Mouse (Mus musculus): Measurements from ENCODE around the gene Slc7a1. TPM values are rescaled to one million over a fixed set of nuclear protein-coding genes. Genes with fewer than 3 reads are reported as not detected.

Slc7a1 gene
- polyA plus RNA-seq, 1 experiment from 2014 or later: 28.8 TPM

DNA sequence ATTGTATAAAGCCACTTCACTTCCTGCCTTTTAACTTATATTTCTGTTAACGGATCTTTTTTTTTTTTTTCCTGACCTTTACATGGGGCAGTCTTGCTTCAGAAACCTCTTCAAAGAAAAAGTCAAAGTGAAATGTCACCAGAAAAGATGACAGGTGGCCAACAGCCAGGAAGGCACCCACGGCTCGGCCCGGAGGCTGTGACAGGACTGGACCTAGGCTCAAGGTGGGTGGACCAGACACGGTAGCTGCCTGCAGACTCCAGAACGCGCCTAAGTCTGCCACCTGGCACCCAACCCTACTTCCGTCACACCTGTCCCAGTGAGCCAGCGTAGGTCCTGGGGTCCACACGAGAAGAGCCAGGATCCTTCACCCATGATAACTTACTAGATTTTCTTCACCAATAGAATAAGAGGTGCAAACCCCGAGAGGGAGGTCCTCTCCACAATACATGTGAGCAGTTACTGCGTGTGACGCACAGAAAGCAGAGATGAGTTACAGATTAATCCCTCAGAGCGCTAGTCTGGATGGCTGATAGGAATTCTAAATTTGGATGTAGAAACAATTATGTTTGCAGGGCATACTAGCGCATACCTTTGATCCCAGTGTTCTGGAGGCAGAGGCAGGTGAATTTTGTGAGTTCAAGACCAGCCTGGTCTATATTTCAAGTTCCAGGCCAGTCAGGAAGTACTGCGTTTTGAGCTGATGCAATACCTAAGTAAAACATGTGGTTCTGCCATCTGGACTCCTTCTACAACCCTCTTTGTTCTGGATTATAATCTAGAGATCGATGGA is 22.1 kb downstream of the Slc7a1 start:
- no peak overlapping the region for H3K27ac ChIP-seq
- no peaks in the 10 kb centered on the region for H3K27me3 ChIP-seq (replicated peaks)
- H3K4me1 ChIP-seq: peaks cover 17% of the 10 kb centered on the region
- peaks cover 64% of the 10 kb centered on the region for H3K36me3 ChIP-seq
- no peak overlapping the region for H3K9ac ChIP-seq
- no peak overlapping the region for H3K4me3 ChIP-seq
- H3K4me2 ChIP-seq: no peak overlapping the region
- WGBS (ENCODE audit: insufficient replicate concordance): 86% methylated on average over 17 of the region's 17 CpGs
- no peak for ATAC-seq
- H3K9me3 ChIP-seq (replicated peaks): peaks cover 7% of the 10 kb centered on the region; the same call in 1 of the 2 replicates

DNA sequence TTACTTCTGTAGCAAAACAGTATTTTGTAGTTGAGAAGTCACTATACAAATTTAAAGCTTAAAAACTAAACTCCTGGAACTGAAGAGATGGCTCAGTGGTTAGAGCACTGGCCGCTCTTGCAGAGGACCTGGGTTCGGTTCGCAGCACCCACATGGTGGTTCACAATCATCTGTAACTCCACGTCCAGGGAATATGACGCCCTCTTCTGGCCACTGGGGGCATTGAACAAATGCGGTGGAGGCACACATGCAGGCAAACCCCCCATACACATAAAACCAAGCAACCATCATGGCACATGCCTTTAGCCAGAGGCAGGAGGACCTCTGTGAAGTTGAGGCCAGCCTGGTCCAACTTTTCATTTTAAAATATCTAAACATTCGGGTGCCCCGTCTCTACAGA is 23.3 kb downstream of the Slc7a1 start:
- H3K27me3 ChIP-seq (replicated peaks): no peaks in the 10 kb centered on the region
- H3K27ac ChIP-seq: no peak overlapping the region
- peaks cover 59% of the 10 kb centered on the region for H3K36me3 ChIP-seq
- H3K9me3 ChIP-seq (replicated peaks): peaks cover 7% of the 10 kb centered on the region; the same call in 1 of the 2 replicates
- 82% methylated on average over 8 of the region's 8 CpGs for WGBS (ENCODE audit: insufficient replicate concordance)
- no peak overlapping the region for H3K4me3 ChIP-seq
- no peak overlapping the region for H3K9ac ChIP-seq
- ATAC-seq: no peak
- H3K4me2 ChIP-seq: no peak overlapping the region
- peaks cover 17% of the 10 kb centered on the region for H3K4me1 ChIP-seq

DNA sequence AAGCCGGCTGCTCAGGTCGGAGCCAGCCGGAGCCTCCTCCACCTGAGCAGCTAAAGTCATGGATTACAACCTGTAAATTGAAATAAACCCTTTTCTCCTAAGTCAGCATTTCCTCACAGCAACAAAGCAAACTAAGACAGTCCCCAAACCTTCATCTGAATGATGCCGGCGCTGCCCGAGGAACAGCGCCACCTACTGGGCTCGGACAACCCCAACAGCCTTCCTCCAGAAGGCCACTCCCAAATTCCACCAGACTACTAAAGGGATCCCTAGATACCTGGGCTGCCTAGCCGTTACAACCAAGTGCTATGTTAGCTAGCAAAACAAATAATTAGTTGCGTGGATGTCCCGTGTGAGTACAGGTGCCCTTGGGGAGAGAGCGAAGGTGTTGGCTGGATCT is 24.2 kb downstream of the Slc7a1 start:
- H3K4me3 ChIP-seq: no peak overlapping the region
- 81% methylated on average over 12 of the region's 12 CpGs for WGBS (ENCODE audit: insufficient replicate concordance)
- peaks cover 7% of the 10 kb centered on the region; the same call in 1 of the 2 replicates for H3K9me3 ChIP-seq (replicated peaks)
- H3K9ac ChIP-seq: no peak overlapping the region
- H3K27ac ChIP-seq: no peak overlapping the region
- no peaks in the 10 kb centered on the region for H3K27me3 ChIP-seq (replicated peaks)
- H3K36me3 ChIP-seq: peaks cover 57% of the 10 kb centered on the region
- peaks cover 17% of the 10 kb centered on the region for H3K4me1 ChIP-seq
- no peak for ATAC-seq
- H3K4me2 ChIP-seq: no peak overlapping the region

DNA sequence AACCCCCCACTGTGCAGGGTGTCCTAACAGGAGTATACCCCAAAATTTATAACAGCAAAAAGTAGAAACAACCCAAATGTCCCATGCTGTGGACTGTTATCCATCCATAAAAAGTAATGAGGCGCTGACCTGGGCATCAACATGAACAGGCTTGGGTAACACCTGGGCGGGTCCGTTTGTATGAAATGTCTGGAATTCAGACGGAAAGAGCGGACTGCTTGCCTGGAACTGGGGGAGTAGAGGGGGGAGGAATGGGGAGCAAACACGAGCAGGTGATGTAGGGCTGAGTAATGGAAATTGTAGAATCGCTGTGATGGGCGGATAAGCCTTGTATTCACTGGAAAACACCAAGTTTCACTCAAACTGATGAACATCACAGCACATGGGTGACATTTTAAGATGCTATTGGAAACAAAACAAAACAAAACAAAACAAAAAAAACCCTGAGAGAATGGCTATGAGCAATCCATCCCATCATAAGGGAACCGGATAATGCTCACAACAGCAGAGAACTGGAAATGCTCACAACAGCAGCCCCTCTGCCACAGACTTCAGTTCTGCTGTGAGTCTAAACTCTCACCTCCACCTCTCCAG is 26.5 kb downstream of the Slc7a1 start:
- peaks cover 71% of the 10 kb centered on the region for H3K36me3 ChIP-seq
- H3K9me3 ChIP-seq (replicated peaks): peaks cover 12% of the 10 kb centered on the region
- H3K9ac ChIP-seq: no peak overlapping the region
- no peak overlapping the region for H3K27ac ChIP-seq
- no peak overlapping the region for H3K4me3 ChIP-seq
- WGBS (ENCODE audit: insufficient replicate concordance): 87% methylated on average over 9 of the region's 9 CpGs
- H3K27me3 ChIP-seq (replicated peaks): no peaks in the 10 kb centered on the region
- H3K4me1 ChIP-seq: peaks cover 2% of the 10 kb centered on the region
- no peak for ATAC-seq
- H3K4me2 ChIP-seq: no peak overlapping the region

DNA sequence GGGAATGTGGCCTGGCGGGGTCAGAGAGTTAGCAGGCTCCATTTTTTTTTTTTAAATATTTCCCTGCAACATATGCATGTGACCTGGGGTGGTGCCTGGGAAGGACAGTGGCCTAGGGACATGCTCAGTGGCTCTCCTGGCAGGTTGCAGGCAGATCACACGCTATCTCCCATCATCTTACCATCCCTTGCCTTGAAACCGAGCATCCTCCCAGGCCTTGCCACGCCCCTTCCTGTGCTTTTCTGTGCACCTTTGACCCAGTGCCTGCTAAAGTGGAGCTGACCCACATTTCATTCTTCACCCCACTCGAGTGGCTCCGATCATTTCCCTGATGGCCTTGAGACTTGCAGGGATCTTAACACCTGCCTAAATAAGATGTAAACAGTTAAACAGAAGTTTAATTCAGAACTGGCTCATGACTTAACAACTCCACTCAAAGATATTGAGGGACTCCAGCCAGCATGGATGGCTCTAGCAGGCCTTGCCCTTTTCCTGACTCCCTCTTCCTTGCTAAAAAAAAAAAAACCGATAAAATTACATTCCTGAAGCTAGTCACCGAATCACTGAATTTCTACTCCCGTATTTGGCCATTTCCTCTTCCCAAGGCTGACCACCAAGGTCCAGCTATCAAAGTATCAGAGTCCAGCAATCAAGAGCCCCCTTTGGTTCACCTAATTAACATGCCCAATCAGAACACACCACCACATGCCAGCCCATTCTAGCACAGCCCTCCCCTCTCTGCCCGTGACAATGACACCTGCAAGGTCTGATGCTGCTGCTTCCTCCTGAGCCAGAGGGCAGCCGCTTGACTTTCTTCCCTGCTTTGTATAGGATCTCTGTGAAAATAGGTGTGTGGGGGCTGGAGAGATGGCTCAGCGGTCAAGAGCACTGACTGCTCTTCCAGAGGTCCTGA is 27.4 kb downstream of the Slc7a1 start:
- no peak overlapping the region for H3K4me2 ChIP-seq
- WGBS (ENCODE audit: insufficient replicate concordance): 78% methylated on average over 12 of the region's 12 CpGs
- peaks cover 63% of the 10 kb centered on the region for H3K36me3 ChIP-seq
- H3K4me3 ChIP-seq: no peak overlapping the region
- no peaks in the 10 kb centered on the region for H3K4me1 ChIP-seq
- H3K9ac ChIP-seq: no peak overlapping the region
- H3K9me3 ChIP-seq (replicated peaks): peaks cover 12% of the 10 kb centered on the region
- no peak for ATAC-seq
- H3K27ac ChIP-seq: no peak overlapping the region
- H3K27me3 ChIP-seq (replicated peaks): no peaks in the 10 kb centered on the region

DNA sequence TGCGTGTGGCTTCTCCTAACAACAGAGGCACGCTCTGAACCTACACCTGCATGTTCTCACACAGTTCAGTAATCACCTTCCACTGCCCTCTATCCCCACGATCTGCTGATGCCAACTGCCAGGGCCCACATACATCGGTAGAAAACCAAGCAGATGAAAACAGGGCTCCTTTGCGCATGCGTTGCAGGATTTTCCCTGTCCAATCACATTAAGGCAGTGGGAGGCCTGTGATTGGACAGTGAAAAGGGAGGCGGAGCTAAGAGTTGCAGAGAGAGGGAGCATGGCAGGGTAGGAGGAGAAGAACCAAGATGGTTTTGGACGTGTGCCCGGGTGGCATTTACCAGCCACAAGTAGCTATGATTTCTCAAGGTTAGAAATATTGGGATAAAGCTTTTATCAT is 28.3 kb downstream of the Slc7a1 start:
- WGBS (ENCODE audit: insufficient replicate concordance): 88% methylated on average over 9 of the region's 9 CpGs
- Histone ChIP-seq H3K4me1 (no peaks in the 10 kb centered on the region), H3K9me3 (replicated peaks) (peaks cover 8% of the 10 kb centered on the region), H3K27ac (no peak overlapping the region), H3K27me3 (replicated peaks) (no peaks in the 10 kb centered on the region), H3K9ac (no peak overlapping the region), H3K4me3 (no peak overlapping the region), H3K36me3 (peaks cover 57% of the 10 kb centered on the region), H3K4me2 (no peak overlapping the region)
- no peak for ATAC-seq

- WGBS (ENCODE audit: insufficient replicate concordance): 96% methylated on average over 1 of the region's 1 CpGs
Measured at GRCm38 (mm10) chr5:148370624-148371023, 29.1 kb downstream of the Slc7a1 start.

DNA sequence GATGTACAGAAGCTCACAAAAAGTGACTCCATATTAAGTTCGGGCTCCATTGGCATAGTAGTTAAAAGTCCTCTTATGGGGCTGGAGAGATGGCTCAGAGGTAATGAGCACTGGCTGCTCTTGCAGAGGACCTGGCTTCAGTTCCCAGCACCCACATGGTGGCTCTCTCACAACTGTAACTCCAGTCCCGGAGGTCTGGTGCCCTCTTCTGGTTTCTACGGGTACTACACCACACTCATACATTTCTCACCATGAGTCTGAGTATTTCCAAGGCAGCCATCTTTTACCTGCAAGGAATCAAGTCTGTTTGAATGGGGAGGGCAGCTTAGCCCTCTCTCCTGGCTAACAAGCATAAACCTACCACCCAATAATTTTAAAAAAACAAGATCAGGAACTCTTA is 30.5 kb downstream of the Slc7a1 start:
- H3K4me3 ChIP-seq: no peak overlapping the region
- H3K27ac ChIP-seq: no peak overlapping the region
- peaks cover 5% of the 10 kb centered on the region; the same call in 1 of the 2 replicates for H3K9me3 ChIP-seq (replicated peaks)
- peaks cover 66% of the 10 kb centered on the region for H3K36me3 ChIP-seq
- H3K4me2 ChIP-seq: no peak overlapping the region
- H3K4me1 ChIP-seq: no peaks in the 10 kb centered on the region
- H3K9ac ChIP-seq: no peak overlapping the region
- WGBS (ENCODE audit: insufficient replicate concordance): 73% methylated on average over 3 of the region's 3 CpGs
- no peak for ATAC-seq
- H3K27me3 ChIP-seq (replicated peaks): no peaks in the 10 kb centered on the region

More at GRCm38 (mm10) chr5:148370624-148371023, 29.1 kb downstream of the Slc7a1 start:
- no peak for ATAC-seq
- no peak overlapping the region for H3K4me3 ChIP-seq
- peaks cover 54% of the 10 kb centered on the region for H3K36me3 ChIP-seq
- peaks cover 5% of the 10 kb centered on the region; the same call in 1 of the 2 replicates for H3K9me3 ChIP-seq (replicated peaks)
- H3K9ac ChIP-seq: no peak overlapping the region
- H3K27me3 ChIP-seq (replicated peaks): no peaks in the 10 kb centered on the region
- no peak overlapping the region for H3K27ac ChIP-seq
- no peak overlapping the region for H3K4me2 ChIP-seq
- no peaks in the 10 kb centered on the region for H3K4me1 ChIP-seq

- Histone ChIP-seq H3K9me3 (replicated peaks) (peaks cover 5% of the 10 kb centered on the region; the same call in 1 of the 2 replicates), H3K4me3 (no peak overlapping the region), H3K27ac (no peak overlapping the region), H3K9ac (no peak overlapping the region), H3K4me1 (0 out of 2 replicates have a peak, but pooled peaks cover 4% of the 10 kb centered on the region), H3K36me3 (peaks cover 68% of the 10 kb centered on the region), H3K4me2 (no peak overlapping the region), H3K27me3 (replicated peaks) (no peaks in the 10 kb centered on the region)
- 59% methylated on average over 3 of the region's 3 CpGs for WGBS (ENCODE audit: insufficient replicate concordance)
- ATAC-seq: no peak
Measured at GRCm38 (mm10) chr5:148367816-148368215, 31.9 kb downstream of the Slc7a1 start.

DNA sequence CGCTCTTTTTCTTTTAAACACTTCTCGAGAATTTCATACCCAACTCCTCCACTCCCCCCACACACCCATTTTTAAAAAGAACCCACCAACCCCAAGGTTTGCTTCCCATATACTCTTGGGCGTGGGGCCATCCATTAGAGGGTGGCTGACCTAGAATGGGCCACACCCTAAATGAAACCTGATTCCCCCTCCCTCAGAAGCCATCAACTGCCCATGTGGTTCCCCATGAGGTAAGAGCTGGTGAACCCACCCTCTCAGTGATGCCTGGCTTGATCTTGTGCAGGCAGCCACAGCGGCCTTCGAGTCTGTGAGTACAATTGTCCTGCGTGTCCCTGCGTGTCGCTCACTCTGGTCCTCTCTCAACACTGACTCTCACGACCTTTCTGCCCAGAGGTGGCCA is 33.2 kb downstream of the Slc7a1 start:
- Histone ChIP-seq H3K9me3 (replicated peaks) (peaks cover 5% of the 10 kb centered on the region; the same call in 1 of the 2 replicates), H3K4me2 (no peak overlapping the region), H3K27me3 (replicated peaks) (no peaks in the 10 kb centered on the region), H3K9ac (no peak overlapping the region), H3K4me1 (peaks cover 15% of the 10 kb centered on the region), H3K4me3 (no peak overlapping the region), H3K36me3 (peaks cover 71% of the 10 kb centered on the region), H3K27ac (no peak overlapping the region)
- no peak for ATAC-seq
- WGBS (ENCODE audit: insufficient replicate concordance): 79% methylated on average over 9 of the region's 9 CpGs

GRCm38 (mm10) chr5:148363441-148364113 is 36.1 kb downstream of the Slc7a1 start:
- 76% methylated on average over 22 of the region's 22 CpGs for WGBS (ENCODE audit: insufficient replicate concordance)
- H3K9ac ChIP-seq: no peak overlapping the region
- H3K36me3 ChIP-seq: peaks cover 65% of the 10 kb centered on the region
- H3K27me3 ChIP-seq (replicated peaks): no peaks in the 10 kb centered on the region
- ATAC-seq: 0 out of 2 replicates have a peak, but pooled peaks have one; percentile 9
- no peak overlapping the region for H3K4me2 ChIP-seq
- H3K4me3 ChIP-seq: no peak overlapping the region
- H3K27ac ChIP-seq: no peak overlapping the region
- peaks cover 27% of the 10 kb centered on the region for H3K4me1 ChIP-seq
- H3K9me3 ChIP-seq (replicated peaks): no peaks in the 10 kb centered on the region
